Mouse (Mus musculus) monocyte, adult 5-6 weeks (primary cell): ENCODE measurements around the gene 1700020L24Rik. TPM values are rescaled to one million over a fixed set of nuclear protein-coding genes. Genes with fewer than 3 reads are reported as not detected.

ENCODE experiments used
- ATAC-seq: fragments of 153-309, 156-312 bp; replicated peaks from 2 replicates; pipeline ENCODE4 v1.8.0; 2017; ENCODE audit warnings: mild to moderate bottlenecking; ENCODE audit not compliant: low TSS enrichment, insufficient number of reproducible peaks, severe bottlenecking, poor library complexity, low FRiP score
- total RNA-seq: library from RNA; stranded (forward); fragments of 200-1000, 200-491, 200-594 nt; gene quantifications from 3 replicates; pipeline ENCODE4 v1.2.3, GENCODE M21; 2017

1700020L24Rik gene
- 2.9 to 8.2 TPM (median 6.0 TPM) in 3 replicates for total RNA-seq

DNA sequence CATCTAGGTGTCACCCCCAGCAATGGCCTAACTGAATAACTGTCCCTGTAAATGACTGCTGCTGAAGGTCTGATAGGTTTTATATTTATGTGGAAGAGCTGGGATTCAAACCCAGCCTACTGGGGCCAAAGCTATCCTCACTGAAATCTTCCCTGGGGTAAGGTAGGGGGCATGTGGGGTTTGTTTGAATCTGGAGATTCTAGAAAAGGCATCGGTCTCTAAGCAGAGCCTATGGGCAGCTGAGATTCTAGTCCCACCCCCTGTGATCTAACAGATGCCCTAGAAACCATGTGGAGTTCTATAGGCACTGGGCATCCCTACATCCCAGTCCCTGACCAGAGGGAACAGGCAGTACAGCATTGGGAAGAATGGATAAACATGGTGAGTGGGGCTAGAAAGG is at the start of gene 1700020L24Rik:
TSS of gene 1700020L24Rik (plus strand) at position 301 of the 400 bp plus-strand sequence.
- ATAC-seq: no peak

DNA sequence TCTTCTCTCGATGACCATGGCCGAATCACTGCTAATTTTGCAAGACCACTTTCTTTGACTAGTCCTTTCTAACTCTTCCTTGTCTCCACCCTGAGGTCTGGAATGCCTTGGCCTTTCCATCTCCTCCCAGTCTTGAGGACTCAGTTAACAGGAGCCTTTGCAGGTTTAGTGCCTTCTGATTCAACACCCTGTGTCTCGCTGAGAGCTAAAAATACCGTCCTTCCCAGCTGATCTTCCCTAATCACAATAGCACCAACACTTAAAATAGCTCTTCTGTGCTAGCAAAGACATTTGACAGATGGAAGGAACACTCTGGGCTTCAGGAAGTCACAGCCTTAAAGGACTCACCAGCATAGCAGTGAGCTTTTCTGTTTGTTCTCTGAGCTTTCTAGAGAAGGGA is 44.4 kb upstream of the 1700020L24Rik start:
- ATAC-seq: no peak

DNA sequence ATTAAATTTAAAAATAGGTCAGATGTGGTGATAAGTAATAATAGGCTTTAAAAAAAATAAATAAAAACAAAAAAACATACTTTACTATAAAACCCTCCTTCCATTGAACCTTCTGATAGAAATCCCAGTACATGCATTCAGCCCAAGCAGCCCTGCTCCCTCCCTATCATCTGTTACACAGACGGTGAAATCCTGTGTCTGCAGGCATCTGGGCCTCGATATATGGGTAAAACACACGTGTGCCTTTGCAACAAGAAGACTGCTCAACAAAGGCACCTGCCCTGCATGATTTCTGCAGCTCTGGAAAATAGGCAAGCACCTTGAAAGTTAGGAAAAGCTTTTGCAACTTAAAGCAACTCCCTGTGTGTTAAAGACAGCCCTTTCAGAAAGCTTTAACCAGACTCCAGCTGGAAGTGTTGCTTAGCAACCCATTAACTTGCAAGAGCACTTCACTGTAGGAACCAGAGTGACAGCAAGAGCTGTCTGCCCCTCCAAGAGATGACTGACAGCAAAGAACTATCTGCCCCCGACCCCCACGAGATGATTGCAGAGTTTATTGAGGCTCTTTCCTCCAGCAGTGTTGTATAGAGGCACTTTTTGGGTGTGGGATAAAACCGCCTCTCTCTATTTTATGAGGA is 42.6 kb upstream of the 1700020L24Rik start:
- ATAC-seq: no peak

DNA sequence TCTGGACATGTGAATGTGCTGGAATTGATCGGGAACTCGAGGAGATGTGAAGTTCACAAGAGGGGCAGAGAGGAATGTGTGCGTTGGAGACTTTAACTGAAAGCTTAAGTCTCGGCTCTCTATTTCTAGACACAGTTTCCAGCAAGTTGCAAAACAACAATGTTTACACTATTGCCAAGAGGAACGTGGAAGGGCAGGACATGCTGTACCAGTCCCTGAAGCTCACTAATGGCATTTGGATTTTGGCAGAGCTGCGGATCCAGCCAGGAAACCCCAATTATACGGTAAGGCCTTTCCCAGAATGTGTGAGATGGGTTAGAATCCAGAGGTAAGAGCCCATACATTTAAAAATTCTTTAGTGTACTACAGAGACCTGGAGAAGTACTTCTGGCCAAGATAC is 39.9 kb upstream of the 1700020L24Rik start:
- ATAC-seq: no peak

DNA sequence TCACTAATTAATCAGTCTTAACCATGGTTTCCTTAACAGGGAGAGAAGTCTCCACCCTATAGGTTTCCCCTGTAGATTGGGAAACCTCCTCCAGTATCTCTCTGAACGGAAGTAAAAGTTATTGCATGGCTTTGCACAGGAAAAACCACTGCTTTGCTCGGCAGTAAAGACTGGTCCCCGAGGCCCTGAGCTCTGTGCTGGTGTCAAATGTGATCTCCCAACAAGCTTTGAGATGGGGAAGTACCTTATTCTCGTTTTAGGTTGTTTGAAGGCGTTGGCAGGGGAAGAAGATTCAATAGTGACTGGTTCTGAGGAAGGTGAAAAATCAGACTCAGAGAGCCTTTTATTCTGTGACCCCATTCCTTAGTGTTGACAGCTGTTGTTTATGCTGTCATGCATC is 38.8 kb upstream of the 1700020L24Rik start:
- ATAC-seq: no peak

DNA sequence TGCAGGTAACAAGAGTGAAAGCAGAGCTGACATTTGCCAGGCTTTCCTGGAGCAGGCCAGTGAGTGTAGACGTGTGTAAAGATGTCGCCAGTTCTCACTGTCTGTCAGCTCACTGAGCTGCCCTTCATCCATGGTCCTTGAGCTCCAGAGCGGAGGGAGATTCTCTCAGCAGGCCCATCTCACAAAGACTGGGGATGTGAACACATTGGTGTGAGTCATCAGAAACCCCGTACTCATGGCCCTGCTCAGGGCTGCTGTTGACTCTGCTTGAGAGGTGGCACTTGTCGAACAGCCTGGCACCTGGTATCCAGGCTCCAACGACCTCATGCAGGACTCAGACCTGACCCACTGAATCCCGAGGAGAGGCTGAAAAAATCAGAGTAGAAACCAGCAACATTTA is 33.7 kb upstream of the 1700020L24Rik start:
- no peak for ATAC-seq

DNA sequence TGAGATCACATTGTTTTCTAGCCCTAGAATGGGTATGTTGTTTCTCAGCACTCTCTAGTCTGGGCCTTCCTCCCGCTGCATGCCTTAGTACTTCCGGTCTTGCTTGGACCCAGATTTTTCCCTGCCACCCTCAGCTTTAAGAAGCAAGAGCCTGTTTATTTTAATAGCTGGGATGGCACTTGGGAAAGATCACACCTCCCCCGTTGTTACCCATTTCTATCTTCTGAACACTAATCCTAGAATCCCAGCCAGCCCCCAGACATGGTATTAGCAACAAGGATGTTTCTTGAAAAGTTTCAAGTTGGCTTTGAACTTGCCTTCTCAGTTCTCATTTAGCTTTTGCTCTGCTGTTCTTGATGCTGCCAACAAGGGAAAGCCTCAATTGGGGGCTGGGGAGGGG is 31.1 kb upstream of the 1700020L24Rik start:
- ATAC-seq: no peak

DNA sequence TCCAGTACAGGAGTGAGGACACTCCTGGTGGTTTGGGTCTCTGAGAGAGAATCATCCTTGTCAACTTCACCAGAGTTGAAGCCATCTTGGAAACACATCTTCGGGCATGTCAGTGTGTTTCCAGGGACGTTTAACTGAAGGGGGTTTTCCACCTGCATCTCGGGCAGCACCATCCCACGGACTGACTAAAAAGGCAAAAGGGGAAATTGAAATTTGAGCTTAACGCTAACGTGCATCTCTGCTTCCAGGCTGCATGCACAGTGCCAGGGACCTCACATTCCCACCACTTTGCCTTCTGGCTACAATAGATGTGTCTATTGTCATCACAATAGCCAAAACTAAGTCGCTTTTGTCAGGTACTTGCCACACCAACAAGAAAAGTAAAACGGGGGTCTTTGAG is 29.2 kb upstream of the 1700020L24Rik start:
- ATAC-seq: no peak

DNA sequence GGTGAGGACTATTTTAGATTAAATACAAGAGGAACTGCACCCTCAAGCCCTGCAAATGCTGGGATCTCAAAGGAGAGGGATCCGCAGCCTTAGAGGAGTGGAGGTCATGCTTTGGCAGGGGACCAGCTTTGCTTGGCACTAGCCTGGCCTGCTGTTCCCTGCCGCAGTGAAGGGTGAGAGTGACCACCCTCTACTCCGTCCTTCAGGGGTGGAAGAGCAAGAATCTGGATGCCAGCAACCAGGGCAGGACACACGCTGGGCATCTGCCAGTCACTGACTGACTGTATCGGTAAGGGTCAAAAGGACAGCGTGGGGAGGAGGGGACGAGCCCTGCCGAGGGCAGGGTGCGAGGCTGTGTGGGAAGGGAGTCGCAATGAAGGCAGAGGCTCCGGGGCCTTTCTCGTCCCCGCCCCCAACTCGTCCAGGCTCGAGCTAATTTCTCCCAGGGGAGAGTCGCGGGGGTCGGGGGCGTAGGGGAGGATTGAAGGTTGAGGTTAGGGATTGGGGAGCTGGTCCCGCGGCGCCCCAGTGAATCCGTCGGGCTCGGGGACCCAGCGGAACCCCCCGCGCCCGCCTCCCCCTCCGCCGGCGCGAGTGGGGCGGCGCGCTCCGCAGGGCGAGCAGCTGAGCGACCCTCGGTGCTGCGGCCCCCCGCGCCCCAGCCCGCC is 28.3 kb upstream of the 1700020L24Rik start, which contains the start of gene Rasl10b:
TSS of gene Rasl10b (plus strand) at position 51 of the 668 bp plus-strand sequence.
- no peak for ATAC-seq

DNA sequence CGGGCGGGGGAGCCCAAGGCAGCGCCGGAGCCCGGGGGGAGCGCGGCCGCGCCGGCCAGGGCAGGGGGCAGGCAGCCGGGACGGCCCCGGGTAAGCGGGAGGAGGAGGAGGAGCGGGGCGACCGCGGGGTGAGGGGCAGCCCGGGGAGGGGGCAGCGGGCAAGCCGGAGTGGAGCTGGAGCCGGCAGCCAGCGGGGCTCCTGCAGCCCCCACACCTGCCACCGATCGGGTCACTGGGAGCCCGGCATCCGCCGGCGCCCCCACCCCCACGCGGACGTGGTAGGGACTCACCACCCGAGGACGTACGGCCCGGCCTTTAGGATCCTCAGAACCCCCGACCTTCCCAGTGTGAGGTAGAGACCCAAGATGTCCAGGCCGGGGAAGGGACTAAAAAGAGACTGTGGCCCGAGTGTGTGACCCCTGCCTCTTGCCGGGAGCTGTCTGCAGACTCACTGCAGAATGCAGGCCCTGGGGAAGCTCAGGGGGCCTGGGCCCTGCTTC is 27.6 kb upstream of the 1700020L24Rik start:
- no peak for ATAC-seq

DNA sequence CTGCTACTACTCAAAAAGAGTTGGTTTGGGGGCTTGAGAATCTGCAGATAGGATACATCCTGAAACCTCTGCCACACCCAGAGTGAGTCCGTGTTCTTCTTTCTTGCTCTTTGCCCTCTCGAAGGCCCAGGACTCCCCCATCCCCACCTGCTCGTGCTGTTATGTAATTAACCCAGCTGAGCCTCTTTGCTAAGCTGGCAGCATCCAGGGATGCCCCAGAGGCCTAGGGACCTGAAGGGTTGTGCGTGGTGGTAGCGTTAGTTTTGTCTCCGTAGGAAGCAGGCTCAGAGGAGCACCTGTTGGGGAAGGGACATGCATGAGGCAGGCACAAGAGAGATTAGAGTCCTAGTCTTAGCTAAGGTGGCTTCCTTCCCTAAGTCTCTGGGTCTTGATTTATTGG is 27.0 kb upstream of the 1700020L24Rik start:
- ATAC-seq: no peak

DNA sequence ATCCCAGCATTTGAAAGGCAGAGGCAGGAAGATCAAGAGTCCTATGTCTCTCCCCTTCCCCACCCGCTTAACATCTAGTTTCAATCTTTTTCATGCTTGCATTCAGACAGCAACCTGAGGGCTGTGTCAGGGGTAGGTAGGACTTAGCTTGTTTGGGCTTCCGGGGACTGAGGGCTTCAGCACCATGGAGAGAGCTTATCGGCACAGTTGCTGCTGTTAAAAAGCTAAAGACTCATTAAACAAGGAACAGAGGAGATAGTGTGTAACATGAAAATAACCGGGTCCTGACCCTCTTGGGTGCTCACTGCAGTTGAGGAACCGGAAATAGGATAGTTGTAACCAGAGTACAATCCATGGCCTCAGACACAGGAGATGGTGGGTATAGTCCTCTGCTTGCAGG is 20.4 kb upstream of the 1700020L24Rik start:
- no peak for ATAC-seq

DNA sequence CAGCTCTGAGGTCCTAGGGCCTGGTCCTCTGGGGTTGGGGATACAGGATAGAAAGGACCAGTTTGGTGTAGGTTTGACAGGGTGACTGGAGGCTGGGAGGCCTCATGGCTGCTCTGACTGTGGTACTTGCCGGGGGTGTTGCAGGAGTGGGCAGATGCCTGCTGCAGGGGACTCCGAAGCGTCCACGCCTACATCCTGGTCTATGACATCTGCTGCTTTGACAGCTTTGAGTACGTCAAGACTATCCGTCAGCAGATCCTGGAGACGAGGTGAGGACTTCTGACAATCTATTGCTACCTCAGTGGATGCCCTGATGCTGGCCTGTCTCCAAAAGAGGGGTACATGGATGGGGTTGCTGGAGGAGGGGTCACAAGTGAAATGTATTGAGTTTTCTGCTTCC is 19.8 kb upstream of the 1700020L24Rik start:
- no peak for ATAC-seq

DNA sequence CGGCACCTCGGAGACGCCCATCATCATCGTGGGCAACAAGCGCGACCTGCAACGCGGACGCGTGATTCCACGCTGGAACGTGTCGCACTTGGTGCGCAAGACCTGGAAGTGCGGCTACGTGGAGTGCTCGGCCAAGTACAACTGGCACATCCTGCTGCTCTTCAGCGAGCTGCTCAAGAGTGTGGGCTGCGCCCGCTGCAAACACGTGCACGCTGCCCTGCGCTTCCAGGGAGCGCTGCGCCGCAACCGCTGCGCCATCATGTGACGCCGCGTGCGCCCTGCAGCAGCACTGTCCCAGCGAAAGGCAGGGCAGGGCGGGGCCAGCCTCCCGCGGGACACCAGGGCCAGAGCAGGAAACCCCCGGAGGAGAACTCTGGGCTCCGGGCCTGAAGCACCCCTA is 18.9 kb upstream of the 1700020L24Rik start:
- no peak for ATAC-seq

DNA sequence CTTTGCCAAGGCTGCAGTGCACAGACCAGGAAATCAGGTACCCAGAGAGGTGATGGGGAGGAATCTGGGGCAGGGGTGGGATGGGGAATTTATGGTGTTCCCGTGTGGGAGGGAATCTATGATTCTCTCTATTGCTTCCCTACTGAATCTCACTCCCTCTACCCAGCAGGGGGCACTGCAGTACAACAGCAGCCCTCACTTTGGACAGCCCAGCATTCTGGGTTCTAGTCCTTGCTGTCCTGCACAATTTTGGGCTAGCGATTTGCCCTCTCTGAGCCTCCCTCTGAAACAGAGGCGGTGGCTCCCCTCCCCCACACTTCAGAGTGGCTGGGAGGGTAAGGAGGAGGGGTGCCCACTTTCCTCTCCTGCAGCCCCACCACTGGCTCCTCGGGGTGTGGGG is 17.1 kb upstream of the 1700020L24Rik start:
- no peak for ATAC-seq

DNA sequence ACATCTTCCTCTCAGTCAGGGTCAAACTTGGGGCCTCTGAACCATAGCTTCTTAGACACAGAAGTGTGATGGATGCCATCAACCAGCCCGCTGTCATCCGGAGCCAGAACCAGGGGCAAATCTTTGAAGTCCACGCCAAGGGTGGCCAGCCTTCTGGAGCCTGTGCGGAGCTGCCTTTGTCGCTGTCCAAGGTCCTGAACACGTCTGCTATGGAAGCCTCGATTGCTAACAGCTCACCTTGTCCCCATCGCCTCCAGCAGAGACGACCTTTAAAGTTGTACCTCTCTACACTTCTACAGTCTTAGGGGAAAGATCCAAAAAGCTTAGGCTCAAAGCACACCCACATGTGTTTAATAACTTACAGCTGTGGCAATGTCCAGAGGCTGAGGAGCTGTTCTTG is 16.2 kb upstream of the 1700020L24Rik start:
- 0 out of 2 replicates have a peak, but pooled peaks have one; percentile 36 for ATAC-seq

DNA sequence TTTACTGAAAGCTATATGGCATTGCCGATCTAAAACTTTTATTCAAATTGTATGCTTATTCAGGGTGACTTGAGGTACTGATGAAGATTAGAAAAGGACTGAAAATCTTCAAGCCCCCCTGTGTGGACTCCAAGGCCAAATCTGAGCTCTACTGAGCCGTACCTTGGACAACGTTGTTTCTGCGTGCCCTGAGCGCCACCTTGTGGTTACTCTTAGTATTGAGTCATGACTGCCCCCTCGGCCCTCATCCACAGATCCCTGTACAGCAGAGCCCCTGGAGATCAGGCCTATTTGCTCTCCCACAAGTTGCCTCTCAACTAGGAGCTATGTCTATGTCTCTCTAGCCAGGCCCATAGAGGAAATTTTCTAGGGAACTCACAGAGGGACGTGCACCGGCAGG is 12.8 kb upstream of the 1700020L24Rik start:
- peak; percentile 64 for ATAC-seq

DNA sequence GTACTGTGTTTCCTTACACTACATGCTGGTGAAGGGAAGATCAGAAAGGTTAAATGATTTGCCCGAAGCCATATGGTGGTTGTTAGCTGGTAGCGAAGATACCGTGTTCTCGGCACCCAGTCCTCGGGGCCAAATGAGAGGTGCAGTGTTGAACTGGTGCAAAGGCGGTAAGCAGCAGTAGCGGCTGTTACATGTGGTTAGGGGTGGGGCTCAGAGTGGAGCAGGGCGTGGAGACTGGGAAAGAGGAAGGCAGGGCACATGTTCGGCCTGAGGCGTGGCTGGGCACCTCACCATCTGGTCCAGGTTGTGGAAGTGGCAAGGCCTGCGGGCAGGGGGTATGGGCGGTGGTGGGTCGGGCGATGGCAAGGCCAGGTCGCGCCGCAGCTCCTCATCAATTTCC is 10.5 kb upstream of the 1700020L24Rik start:
- peak; percentile 85 for ATAC-seq

DNA sequence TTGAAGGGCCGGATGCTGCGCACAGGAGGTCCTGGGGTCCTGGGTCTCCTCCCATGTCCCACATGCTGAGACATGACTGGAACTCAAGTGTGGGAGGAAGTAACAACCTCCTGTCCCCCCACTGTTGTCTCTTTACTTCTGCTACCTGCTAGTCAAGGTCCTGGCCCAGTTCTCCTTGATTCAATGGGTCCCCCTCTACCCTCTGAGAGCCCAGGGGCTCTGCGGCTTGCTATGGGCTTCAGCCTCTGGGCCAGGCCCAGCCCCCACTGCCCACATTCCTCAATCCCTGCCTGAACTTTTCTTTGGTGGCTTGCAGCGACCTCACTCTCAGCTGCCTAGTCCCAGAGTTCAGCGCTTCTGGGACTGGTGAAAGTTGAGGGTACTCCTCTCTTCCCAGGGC is 8.1 kb upstream of the 1700020L24Rik start, which contains the start of gene Gas2l2:
TSS of gene Gas2l2 (minus strand) at position 101 of the 400 bp plus-strand sequence.
- no peak for ATAC-seq

DNA sequence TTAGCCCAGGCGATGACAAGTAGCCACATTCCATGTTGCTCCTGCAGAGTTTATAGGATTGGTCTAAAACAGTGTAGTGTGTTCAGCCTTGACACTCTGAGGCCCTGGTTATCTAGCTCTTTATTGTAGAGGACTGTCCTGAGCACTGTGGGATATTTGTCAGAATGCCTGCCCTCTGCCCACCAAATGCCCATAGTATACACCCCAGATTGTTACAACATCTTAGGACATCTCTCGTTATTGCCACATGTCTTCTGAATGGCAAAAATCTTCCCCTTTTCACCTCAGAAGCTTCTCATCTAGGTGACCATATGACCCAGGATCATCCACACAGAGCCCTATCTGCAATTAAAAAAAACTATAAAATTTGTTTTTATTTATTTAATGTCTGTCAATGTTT is 4.9 kb upstream of the 1700020L24Rik start:
- ATAC-seq: no peak
